Mouse (Mus musculus): ENCODE results near the gene Ostn. TPM values are rescaled to one million over a fixed set of nuclear protein-coding genes. Genes with fewer than 3 reads are reported as not detected.
"Not testable (repeated sequence)": the region's sequence is repeated elsewhere in the genome, so short reads cannot be mapped to it uniquely, and the experiment has no call there.

The Ostn gene
- 0.31 and 2.1 TPM in 2 replicates for polyA plus RNA-seq (2015; fragmentation: Nextera tagmentation; extraction: Ambion mirVana)

DNA sequence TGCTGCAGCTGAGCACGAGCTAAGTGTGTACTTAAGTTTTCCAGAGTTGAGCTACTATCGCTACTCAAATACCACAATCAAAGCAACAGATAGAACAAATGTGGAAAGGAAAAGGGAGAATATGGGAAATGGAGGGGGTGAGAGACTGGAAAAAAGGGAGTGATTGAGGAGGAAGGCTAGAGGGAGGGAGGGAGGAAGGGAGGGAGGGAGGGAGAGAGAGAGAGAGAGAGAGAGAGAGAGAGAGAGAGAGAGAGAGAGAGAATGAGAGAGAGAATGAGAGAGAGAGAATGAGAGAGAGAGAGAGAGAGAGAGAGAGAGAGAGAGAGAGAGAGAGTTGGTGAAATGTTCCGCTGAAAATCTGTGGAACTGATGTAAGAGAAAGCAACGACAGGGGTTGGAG lies at the start of gene Ostn:
Ostn (plus strand) TSS at position 301 of the 400 bp plus-strand sequence.
- H3K4me3 ChIP-seq (replicated peaks); H3K9me3 ChIP-seq (replicated peaks); H3K9ac ChIP-seq; H3K4me2 ChIP-seq; H3K27me3 ChIP-seq; H3K36me3 ChIP-seq; ATAC-seq (replicated peaks; ENCODE audit: low FRiP score); H3K4me1 ChIP-seq; H3K27ac ChIP-seq: not testable (repeated sequence)
- 56% methylated on average over 4 of the region's 4 CpGs for whole genome bisulfite sequencing

DNA sequence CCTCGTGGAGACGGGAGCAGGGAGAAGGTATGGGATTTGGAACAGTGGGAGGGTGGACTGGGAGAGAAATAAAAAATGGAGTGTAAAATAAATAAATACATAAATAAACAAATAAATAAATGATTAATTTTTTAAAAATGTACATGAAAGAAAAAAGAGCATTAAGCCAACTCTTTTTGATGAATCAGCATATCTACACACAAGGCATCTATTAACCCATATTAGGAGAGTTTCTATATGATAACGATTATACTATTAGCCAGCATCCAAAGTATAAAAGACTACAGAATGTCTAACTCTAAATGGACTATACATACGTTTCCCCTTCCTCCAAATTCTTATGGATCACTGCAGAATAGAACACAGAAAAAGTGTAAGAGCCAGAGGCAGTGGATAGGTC lies 38.5 kb upstream of the Ostn start:
- H3K27ac ChIP-seq: no peak overlapping the region
- H3K9me3 ChIP-seq (replicated peaks): no peaks in the 10 kb centered on the region
- no peak overlapping the region for H3K4me3 ChIP-seq (replicated peaks)
- WGBS: 84% methylated on average over 4 of the region's 4 CpGs
- H3K36me3 ChIP-seq: no peaks in the 10 kb centered on the region
- no peak for ATAC-seq (replicated peaks; ENCODE audit: low FRiP score)
- no peak overlapping the region for H3K4me2 ChIP-seq
- H3K9ac ChIP-seq: no peak overlapping the region
- H3K4me1 ChIP-seq: no peaks in the 10 kb centered on the region
- no peaks in the 10 kb centered on the region for H3K27me3 ChIP-seq

DNA sequence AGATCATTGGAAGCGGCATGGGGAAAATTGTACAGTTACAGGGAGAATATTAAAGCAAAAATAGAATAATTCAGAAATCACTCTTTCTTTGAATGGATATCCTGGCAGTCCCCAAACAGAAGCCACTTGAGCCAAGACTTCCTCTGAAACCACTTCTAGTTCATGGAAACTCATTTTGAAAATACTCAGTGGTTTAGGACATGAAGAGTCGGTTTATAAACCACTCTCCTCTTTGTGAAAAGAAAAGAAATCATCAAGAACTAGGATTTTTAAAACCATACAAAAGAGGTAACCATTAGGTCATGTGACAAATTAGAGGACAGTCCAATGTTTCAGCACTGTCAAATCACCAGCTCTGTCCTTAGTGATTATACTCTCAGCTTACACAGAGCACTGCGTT lies 19.9 kb upstream of the Ostn start:
- ATAC-seq (replicated peaks; ENCODE audit: low FRiP score): no peak
- Histone ChIP-seq H3K9me3 (replicated peaks) (no peaks in the 10 kb centered on the region), H3K9ac (no peak overlapping the region), H3K27ac (no peak overlapping the region), H3K27me3 (no peaks in the 10 kb centered on the region), H3K4me1 (no peaks in the 10 kb centered on the region), H3K4me2 (no peak overlapping the region), H3K36me3 (no peaks in the 10 kb centered on the region), H3K4me3 (replicated peaks) (no peak overlapping the region)
- 83% methylated on average over 3 of the region's 3 CpGs for WGBS

DNA sequence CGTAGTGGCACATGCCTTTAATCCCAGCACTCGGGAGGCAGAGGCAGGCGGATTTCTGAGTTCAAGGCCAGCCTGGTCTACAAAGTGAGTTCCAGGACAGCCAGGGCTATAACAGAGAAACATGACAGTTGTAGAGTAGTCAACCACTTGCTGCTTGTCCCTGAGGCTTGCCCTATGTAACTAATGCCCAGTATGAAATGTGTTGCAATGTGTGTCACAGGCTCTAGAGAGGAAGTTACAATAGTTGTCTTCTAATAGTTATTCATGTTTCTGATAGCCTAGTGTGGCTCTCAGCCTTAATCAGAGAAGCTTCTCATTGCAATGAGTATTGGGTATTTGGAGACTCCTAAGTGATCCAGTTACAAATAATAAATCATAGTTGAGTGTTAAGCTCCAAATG lies 10.8 kb upstream of the Ostn start:
- Histone ChIP-seq H3K27me3 (no peaks in the 10 kb centered on the region), H3K4me1 (no peaks in the 10 kb centered on the region), H3K36me3 (no peaks in the 10 kb centered on the region), H3K9me3 (replicated peaks) (no peaks in the 10 kb centered on the region), H3K27ac (no peak overlapping the region), H3K9ac (no peak overlapping the region), H3K4me2 (no peak overlapping the region), H3K4me3 (replicated peaks) (no peak overlapping the region)
- ATAC-seq (replicated peaks; ENCODE audit: low FRiP score): no peak
- WGBS: 87% methylated on average over 3 of the region's 3 CpGs

DNA sequence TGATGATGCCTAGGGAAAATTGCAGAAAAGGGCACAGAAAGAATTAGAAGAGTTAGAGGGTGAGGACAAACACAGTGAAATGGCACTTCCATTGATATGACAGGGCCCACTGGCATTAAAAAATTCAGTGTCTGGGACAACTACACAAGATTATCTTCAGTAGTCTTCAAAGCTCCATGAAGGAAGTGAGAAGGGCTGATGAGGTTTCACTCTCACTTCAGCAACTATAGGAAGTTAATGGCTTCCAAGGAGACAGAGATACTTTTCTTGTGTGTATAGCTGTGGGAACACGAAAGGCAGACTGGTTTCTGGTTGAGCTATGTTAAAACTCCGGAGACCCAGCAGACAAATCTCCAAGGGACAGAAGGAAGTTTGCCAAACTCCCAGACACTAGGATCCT lies 10.4 kb upstream of the Ostn start:
- no peaks in the 10 kb centered on the region for H3K9me3 ChIP-seq (replicated peaks)
- ATAC-seq (replicated peaks; ENCODE audit: low FRiP score): no peak
- H3K9ac ChIP-seq: no peak overlapping the region
- 89% methylated on average over 2 of the region's 2 CpGs for WGBS
- no peaks in the 10 kb centered on the region for H3K4me1 ChIP-seq
- H3K27me3 ChIP-seq: no peaks in the 10 kb centered on the region
- no peak overlapping the region for H3K27ac ChIP-seq
- no peak overlapping the region for H3K4me3 ChIP-seq (replicated peaks)
- H3K36me3 ChIP-seq: no peaks in the 10 kb centered on the region
- H3K4me2 ChIP-seq: no peak overlapping the region

DNA sequence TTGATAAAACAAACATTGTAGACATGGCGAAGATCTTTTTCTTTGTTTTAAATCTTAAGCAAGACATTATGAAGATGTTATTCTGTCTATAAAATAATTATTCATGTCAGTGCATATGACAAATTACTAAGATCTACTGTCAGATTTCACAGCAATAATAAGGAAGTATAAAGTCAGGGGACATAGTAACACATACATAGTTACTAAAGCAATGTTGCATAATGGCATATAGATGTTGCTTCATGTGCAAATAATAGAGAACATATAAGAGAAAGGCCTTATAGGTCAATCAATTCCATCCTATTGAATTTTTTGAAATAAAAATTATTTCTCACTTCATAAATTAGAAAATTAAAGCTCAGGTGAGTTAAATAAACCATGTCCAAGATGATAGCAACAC lies 11.8 kb downstream of the Ostn start:
- H3K4me2 ChIP-seq: no peak overlapping the region
- H3K27ac ChIP-seq: no peak overlapping the region
- no peak for ATAC-seq (replicated peaks; ENCODE audit: low FRiP score)
- 79% methylated on average over 1 of the region's 1 CpGs for WGBS
- no peak overlapping the region for H3K4me3 ChIP-seq (replicated peaks)
- H3K4me1 ChIP-seq: no peaks in the 10 kb centered on the region
- no peaks in the 10 kb centered on the region for H3K9me3 ChIP-seq (replicated peaks)
- no peaks in the 10 kb centered on the region for H3K27me3 ChIP-seq
- no peaks in the 10 kb centered on the region for H3K36me3 ChIP-seq
- no peak overlapping the region for H3K9ac ChIP-seq

DNA sequence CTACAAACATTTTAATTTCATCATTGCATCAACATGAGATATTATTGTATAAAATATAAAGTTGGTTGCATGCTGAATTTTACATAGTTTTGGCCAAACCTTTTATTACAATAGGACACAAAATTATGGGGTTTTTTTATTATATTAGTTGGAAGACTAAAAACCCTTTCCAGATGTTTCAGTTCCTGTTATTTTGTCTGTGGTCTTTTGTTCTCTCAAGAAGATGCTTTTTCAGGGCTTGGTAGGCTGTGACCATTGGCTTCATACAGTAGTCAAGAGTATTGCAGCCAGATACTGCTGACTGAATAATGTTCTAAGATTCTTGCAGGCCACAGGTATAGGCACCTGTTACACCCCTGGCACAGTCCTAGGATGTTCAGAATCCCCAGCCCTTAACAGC lies 14.8 kb downstream of the Ostn start:
- Histone ChIP-seq H3K9ac (no peak overlapping the region), H3K27ac (no peak overlapping the region), H3K9me3 (replicated peaks) (no peaks in the 10 kb centered on the region), H3K4me2 (no peak overlapping the region), H3K27me3 (no peaks in the 10 kb centered on the region), H3K4me3 (replicated peaks) (no peak overlapping the region), H3K36me3 (no peaks in the 10 kb centered on the region), H3K4me1 (no peaks in the 10 kb centered on the region)
- no peak for ATAC-seq (replicated peaks; ENCODE audit: low FRiP score)

DNA sequence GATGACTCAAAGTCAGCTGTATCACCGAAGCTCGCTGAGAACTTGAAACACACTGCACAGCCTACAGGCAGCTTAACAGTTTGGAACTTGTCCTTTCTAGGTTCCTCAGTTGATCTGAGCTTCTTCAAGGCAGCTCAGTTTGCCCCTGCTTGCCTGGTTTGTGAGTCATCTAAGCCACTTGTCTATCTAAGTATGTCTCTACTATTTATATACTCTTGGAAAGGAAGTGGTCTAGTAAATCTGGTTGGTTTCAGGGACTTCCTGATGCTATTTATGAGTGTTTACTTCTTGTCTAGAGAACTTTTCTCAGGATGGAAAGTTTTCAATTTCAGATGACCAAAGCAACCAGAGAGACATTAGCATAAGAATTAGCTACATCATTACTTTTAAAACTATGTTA lies 19.2 kb downstream of the Ostn start:
- H3K9ac ChIP-seq: no peak overlapping the region
- no peaks in the 10 kb centered on the region for H3K27me3 ChIP-seq
- WGBS: 91% methylated on average over 2 of the region's 2 CpGs
- no peak overlapping the region for H3K4me3 ChIP-seq (replicated peaks)
- no peak for ATAC-seq (replicated peaks; ENCODE audit: low FRiP score)
- no peak overlapping the region for H3K4me2 ChIP-seq
- no peaks in the 10 kb centered on the region for H3K9me3 ChIP-seq (replicated peaks)
- H3K36me3 ChIP-seq: no peaks in the 10 kb centered on the region
- no peaks in the 10 kb centered on the region for H3K4me1 ChIP-seq
- no peak overlapping the region for H3K27ac ChIP-seq

DNA sequence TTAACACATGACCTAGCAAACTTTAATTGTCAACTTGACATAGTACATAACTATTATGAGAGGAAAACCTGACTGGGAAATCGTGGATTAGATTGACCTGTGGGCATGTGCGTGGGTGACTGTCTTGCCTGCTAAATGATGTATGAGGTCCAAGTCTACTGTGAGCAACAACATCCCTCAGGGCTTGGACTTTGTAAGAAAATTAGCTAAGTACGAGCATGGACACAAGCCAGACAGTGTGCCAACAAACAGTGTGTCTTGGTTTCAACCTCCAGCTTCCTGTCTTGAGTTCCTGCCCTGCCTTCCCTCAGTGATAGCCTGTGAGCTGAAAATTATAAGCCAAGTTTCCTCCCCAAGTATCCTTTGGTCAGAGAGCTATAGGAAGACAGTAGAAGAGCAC lies 40.2 kb downstream of the Ostn start:
- H3K36me3 ChIP-seq: no peaks in the 10 kb centered on the region
- 61% methylated on average over 3 of the region's 3 CpGs for WGBS
- ATAC-seq (replicated peaks; ENCODE audit: low FRiP score): no peak

DNA sequence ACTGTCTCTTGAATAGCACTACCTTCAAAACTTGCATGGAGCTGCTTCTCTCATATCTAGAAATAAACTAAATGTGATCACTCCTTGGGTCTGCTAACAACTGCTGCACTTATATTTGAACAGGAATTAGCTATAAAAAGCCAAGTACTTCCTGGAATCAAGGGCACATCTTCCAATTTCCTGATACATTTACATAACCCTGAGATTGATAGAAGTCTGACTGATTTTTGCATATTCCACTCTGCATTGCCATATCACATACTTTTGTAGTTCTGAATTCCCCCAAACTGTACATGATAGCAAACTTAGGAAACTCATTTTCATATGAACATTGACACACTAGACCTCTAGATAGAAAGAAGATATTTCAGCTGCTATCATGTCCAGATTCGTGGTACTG lies 41.1 kb downstream of the Ostn start:
- H3K4me3 ChIP-seq (replicated peaks): no peak overlapping the region
- H3K4me2 ChIP-seq: no peak overlapping the region
- H3K4me1 ChIP-seq: no peaks in the 10 kb centered on the region
- H3K36me3 ChIP-seq: no peaks in the 10 kb centered on the region
- no peaks in the 10 kb centered on the region for H3K9me3 ChIP-seq (replicated peaks)
- H3K27me3 ChIP-seq: no peaks in the 10 kb centered on the region
- 80% methylated on average over 1 of the region's 1 CpGs for WGBS
- ATAC-seq (replicated peaks; ENCODE audit: low FRiP score): no peak
- no peak overlapping the region for H3K9ac ChIP-seq
- no peak overlapping the region for H3K27ac ChIP-seq

More for the DNA sequence above, 40.2 kb downstream of the Ostn start:
- Histone ChIP-seq H3K9ac (no peak overlapping the region), H3K27ac (no peak overlapping the region), H3K4me1 (no peaks in the 10 kb centered on the region), H3K4me3 (replicated peaks) (no peak overlapping the region), H3K9me3 (replicated peaks) (no peaks in the 10 kb centered on the region), H3K27me3 (no peaks in the 10 kb centered on the region), H3K4me2 (no peak overlapping the region)

DNA sequence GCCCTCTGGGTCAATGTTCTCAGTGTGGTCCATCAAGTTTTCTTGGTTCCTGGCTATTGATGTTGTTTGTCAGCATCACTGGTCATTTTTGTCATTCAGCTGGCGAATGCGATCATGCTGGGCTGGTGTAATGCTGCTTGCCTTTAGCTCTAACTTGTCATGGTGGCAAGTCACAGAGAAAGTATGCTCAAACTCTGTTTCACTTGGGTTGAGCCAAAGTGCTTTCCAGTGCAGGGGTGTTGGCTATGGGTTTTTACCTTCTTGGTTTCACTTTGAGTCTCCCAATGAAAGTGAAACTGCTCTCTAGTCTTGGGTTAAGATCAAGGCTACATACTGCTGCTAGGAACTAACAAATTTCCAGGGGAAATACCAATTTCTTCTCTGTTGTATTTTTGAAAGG lies 41.9 kb downstream of the Ostn start:
- H3K9ac ChIP-seq: no peak overlapping the region
- no peak overlapping the region for H3K4me2 ChIP-seq
- no peak overlapping the region for H3K27ac ChIP-seq
- H3K27me3 ChIP-seq: no peaks in the 10 kb centered on the region
- ATAC-seq (replicated peaks; ENCODE audit: low FRiP score): no peak
- H3K9me3 ChIP-seq (replicated peaks): no peaks in the 10 kb centered on the region
- no peaks in the 10 kb centered on the region for H3K36me3 ChIP-seq
- WGBS: 93% methylated on average over 2 of the region's 2 CpGs
- no peaks in the 10 kb centered on the region for H3K4me1 ChIP-seq
- H3K4me3 ChIP-seq (replicated peaks): no peak overlapping the region

DNA sequence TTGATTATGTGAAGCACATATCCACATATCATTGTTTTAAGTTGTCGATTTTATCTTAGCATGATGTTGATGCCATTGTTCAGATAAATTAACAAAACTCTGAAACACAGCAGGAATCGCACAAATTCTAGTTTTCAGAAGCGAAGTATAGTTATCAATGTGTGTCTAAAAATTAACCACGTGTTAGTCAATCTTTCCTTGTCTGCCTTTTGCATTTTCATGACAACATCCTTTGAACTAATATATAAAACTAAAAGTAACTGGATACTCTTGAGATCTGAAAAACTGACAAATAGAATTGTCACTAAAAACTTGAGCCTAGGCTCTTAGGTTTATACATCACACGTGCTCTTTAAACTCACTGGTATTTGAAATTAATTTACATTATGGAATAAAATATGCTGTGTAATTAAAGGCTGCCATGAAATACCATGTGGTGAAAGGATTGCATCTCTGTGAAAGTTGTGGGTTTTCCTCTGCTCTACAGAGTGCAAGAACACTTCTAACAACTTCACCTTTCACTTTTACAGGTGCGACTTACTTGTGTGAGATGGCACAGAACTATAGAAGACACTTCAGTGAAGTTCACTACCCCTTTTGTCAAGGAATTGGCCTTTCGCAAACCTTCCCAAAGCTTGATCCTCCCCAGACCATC lies 42.7 kb downstream of the Ostn start:
- no peak for ATAC-seq (replicated peaks; ENCODE audit: low FRiP score)
- H3K27me3 ChIP-seq: no peaks in the 10 kb centered on the region
- no peak overlapping the region for H3K27ac ChIP-seq
- no peaks in the 10 kb centered on the region for H3K36me3 ChIP-seq
- no peaks in the 10 kb centered on the region for H3K4me1 ChIP-seq
- H3K4me2 ChIP-seq: no peak overlapping the region
- WGBS: 90% methylated on average over 7 of the region's 7 CpGs
- no peak overlapping the region for H3K9ac ChIP-seq
- H3K9me3 ChIP-seq (replicated peaks): no peaks in the 10 kb centered on the region
- H3K4me3 ChIP-seq (replicated peaks): no peak overlapping the region

DNA sequence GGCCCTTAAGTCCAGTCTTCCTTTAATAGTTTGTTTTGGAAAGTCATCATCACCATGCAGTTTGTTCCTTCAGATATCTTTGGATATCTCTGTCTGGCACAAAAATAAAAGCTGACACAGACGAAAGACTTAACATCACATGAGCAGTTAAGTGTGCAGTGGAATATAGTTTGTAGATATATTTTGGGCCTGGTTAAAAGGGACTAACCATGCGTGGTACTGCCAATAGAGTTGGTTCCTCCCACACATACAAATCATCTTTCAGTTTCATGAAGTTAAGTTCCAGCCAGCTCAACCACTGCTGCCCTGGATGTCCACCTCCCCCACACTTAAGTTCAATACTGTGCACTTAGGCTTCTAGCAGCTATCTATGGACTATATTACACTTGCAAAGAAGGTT lies 47.2 kb downstream of the Ostn start:
- Histone ChIP-seq H3K4me1 (no peaks in the 10 kb centered on the region), H3K9me3 (replicated peaks) (no peaks in the 10 kb centered on the region), H3K9ac (no peak overlapping the region), H3K36me3 (no peaks in the 10 kb centered on the region), H3K27me3 (no peaks in the 10 kb centered on the region), H3K4me3 (replicated peaks) (no peak overlapping the region), H3K4me2 (no peak overlapping the region), H3K27ac (no peak overlapping the region)
- no peak for ATAC-seq (replicated peaks; ENCODE audit: low FRiP score)
- WGBS: 48% methylated on average over 2 of the region's 2 CpGs
